15 mouse cellular contexts compared by ENCODE assay signal in the genomic region with DNA sequence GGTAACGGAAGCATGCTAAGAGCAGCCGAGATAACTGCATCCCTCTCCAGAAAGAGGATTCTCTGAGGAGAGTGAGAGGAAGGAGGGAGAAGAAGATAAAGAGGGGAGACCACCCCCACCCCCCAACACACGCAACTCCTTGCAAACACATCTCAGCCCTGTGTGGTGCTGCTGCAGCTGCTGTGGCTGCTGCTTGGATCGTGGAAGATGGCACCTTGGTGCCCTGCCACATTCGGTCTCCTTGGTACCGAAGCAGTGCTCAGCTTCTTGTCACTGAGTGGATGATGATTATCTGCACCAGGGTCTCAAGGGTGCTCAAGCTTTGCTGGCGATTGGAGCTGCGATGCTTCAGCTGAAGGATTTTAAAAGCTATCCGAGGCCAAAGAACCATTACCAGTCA.
A peak's percentile ranks its signal among the peaks of the same experiment; 100 is the strongest.
DNase-seq lines count a peak whose midpoint lies in the region; ATAC-seq and TF ChIP-seq lines count a peak whose summit lies in the region.
"Had no signal": no experiment of that assay in that cellular context is flagged by ENCODE, and none has a peak within 500 bp of the region (broad histone marks: within the 10 kb centered on the region; RNA-seq: fewer than 3 reads in every experiment).

No protein-coding gene starts in this region.

- WGBS in forebrain, embryonic 10.5 days = 58% methylated on average over 9 of the region's 9 CpGs
- WGBS in forebrain, embryonic 12.5 days = 61% methylated on average over 9 of the region's 9 CpGs
- 40% methylated on average over 9 of the region's 9 CpGs for WGBS in stomach, embryonic 14.5 days
- 52% methylated on average over 9 of the region's 9 CpGs for WGBS in stomach, postnatal 0 days
- 27% methylated on average over 9 of the region's 9 CpGs for WGBS in midbrain, embryonic 13.5 days

- H3K27ac ChIP-seq in forebrain, embryonic 10.5 days = peak overlapping the region; percentile 40; the same call in 1 of the 2 replicates
- H3K27ac ChIP-seq in forebrain, embryonic 12.5 days = no peak overlapping the region
- H3K27ac ChIP-seq in stomach, embryonic 14.5 days (ENCODE audit: low read length) = no peak overlapping the region
- H3K27ac ChIP-seq in stomach, postnatal 0 days (replicated peaks) = no peak overlapping the region
- H3K27ac ChIP-seq in midbrain, embryonic 13.5 days = peak overlapping the region; percentile 63
- H3K27ac ChIP-seq: embryonic facial prominence, embryonic 15.5 days; stomach, embryonic 15.5 days had no signal

- ATAC-seq in forebrain, embryonic 12.5 days (ENCODE audit: low FRiP score) = no peak; the same call in 1 of the 2 replicates
- ATAC-seq in stomach, embryonic 14.5 days (ENCODE audit: insufficient number of reproducible peaks, insufficient read depth, low FRiP score, low read depth) = no peak
- no peak for ATAC-seq in stomach, postnatal 0 days (ENCODE audit: low FRiP score, low TSS enrichment)
- peak; percentile 49 for ATAC-seq in midbrain, embryonic 13.5 days
- no peak for ATAC-seq in granulocyte monocyte progenitor cell, adult 5-6 weeks (replicated peaks; ENCODE audit: poor library complexity, severe bottlenecking)
- ATAC-seq: inflammation-experienced regulatory T-cells, adult 6 months had no signal

- H3K4me2 ChIP-seq in forebrain, embryonic 12.5 days = no peak overlapping the region; the same call in 1 of the 2 replicates
- 0 out of 2 replicates have a peak overlapping the region, but pooled peaks have one; percentile 7 for H3K4me2 ChIP-seq in stomach, embryonic 14.5 days (replicated peaks; ENCODE audit: low read depth, low read length)
- H3K4me2 ChIP-seq in stomach, postnatal 0 days (replicated peaks; ENCODE audit: low read depth) = no peak overlapping the region
- H3K4me2 ChIP-seq in midbrain, embryonic 13.5 days (replicated peaks) = peak overlapping the region; percentile 31
- H3K4me2 ChIP-seq: embryonic facial prominence, embryonic 15.5 days; liver, embryonic 11.5 days; stomach, embryonic 15.5 days had no signal

- no peak overlapping the region for H3K9ac ChIP-seq in forebrain, embryonic 12.5 days
- no peak overlapping the region for H3K9ac ChIP-seq in stomach, embryonic 14.5 days (replicated peaks; ENCODE audit: low read depth, low read length)
- no peak overlapping the region for H3K9ac ChIP-seq in stomach, postnatal 0 days (ENCODE audit: low read length)
- no peak overlapping the region; the same call in 1 of the 2 replicates for H3K9ac ChIP-seq in midbrain, embryonic 13.5 days (replicated peaks)
- H3K9ac ChIP-seq: embryonic facial prominence, embryonic 15.5 days; stomach, embryonic 15.5 days had no signal

- H3K9me3 ChIP-seq in forebrain, embryonic 10.5 days = no peaks in the 10 kb centered on the region
- no peaks in the 10 kb centered on the region for H3K9me3 ChIP-seq in forebrain, embryonic 12.5 days
- no peaks in the 10 kb centered on the region for H3K9me3 ChIP-seq in stomach, embryonic 14.5 days (ENCODE audit: control insufficient read depth, low read depth, low read length)
- no peaks in the 10 kb centered on the region for H3K9me3 ChIP-seq in stomach, postnatal 0 days (ENCODE audit: control insufficient read depth, low read length)
- no peaks in the 10 kb centered on the region for H3K9me3 ChIP-seq in midbrain, embryonic 13.5 days
- H3K9me3 ChIP-seq: embryonic facial prominence, embryonic 15.5 days; stomach, embryonic 15.5 days had no signal

- peaks cover 49% of the 10 kb centered on the region for H3K27me3 ChIP-seq in forebrain, embryonic 10.5 days (ENCODE audit: poor library complexity, severe bottlenecking)
- H3K27me3 ChIP-seq in forebrain, embryonic 12.5 days = 0 out of 2 replicates have a peak, but pooled peaks cover 7% of the 10 kb centered on the region
- H3K27me3 ChIP-seq in stomach, embryonic 14.5 days (ENCODE audit: control insufficient read depth, insufficient read depth, low read length) = no peaks in the 10 kb centered on the region
- H3K27me3 ChIP-seq in stomach, postnatal 0 days (ENCODE audit: control insufficient read depth, insufficient read depth, low read length) = no peaks in the 10 kb centered on the region
- H3K27me3 ChIP-seq in midbrain, embryonic 13.5 days = peaks cover 6% of the 10 kb centered on the region; the same call in 1 of the 2 replicates
- H3K27me3 ChIP-seq: stomach, embryonic 15.5 days had no signal

- TF ChIP-seq CTCF in stomach, postnatal 0 days (IDR thresholded peaks at IDR 0.05; ENCODE audit: low read depth) = no peak

- H3K36me3 ChIP-seq in forebrain, embryonic 10.5 days (replicated peaks) = no peaks in the 10 kb centered on the region
- no peaks in the 10 kb centered on the region for H3K36me3 ChIP-seq in forebrain, embryonic 12.5 days (replicated peaks)
- no peaks in the 10 kb centered on the region for H3K36me3 ChIP-seq in stomach, embryonic 14.5 days (ENCODE audit: control insufficient read depth, insufficient read depth, low read length)
- no peaks in the 10 kb centered on the region for H3K36me3 ChIP-seq in stomach, postnatal 0 days (ENCODE audit: control insufficient read depth, insufficient read depth, low read length)
- no peaks in the 10 kb centered on the region for H3K36me3 ChIP-seq in midbrain, embryonic 13.5 days
- H3K36me3 ChIP-seq: embryonic facial prominence, embryonic 15.5 days; stomach, embryonic 15.5 days had no signal

- peaks cover 60% of the 10 kb centered on the region for H3K4me1 ChIP-seq in forebrain, embryonic 10.5 days
- peaks cover 52% of the 10 kb centered on the region for H3K4me1 ChIP-seq in forebrain, embryonic 12.5 days
- H3K4me1 ChIP-seq in stomach, embryonic 14.5 days (ENCODE audit: control insufficient read depth, insufficient read depth, low read length) = peaks cover 5% of the 10 kb centered on the region; the same call in 1 of the 2 replicates
- H3K4me1 ChIP-seq in stomach, postnatal 0 days (replicated peaks; ENCODE audit: control insufficient read depth, insufficient read depth) = no peaks in the 10 kb centered on the region
- peaks cover 51% of the 10 kb centered on the region for H3K4me1 ChIP-seq in midbrain, embryonic 13.5 days (replicated peaks)
- H3K4me1 ChIP-seq: stomach, embryonic 15.5 days had no signal

- DNase-seq in forebrain, embryonic 10.5 days (ENCODE audit: extremely low spot score, low spot score) = no peak
- no peak for DNase-seq in stomach, postnatal 0 days (ENCODE audit: low spot score)
- no peak for DNase-seq in cerebellum, adult 11-12 months
- DNase-seq in thymus, postnatal 25 days = no peak
- DNase-seq: adrenal gland, postnatal 14 days; cerebellum, postnatal 36 days; thymus, postnatal 4 days had no signal

- TF ChIP-seq EP300 in stomach, postnatal 0 days (optimal IDR thresholded peaks at IDR 0.05) = no peak

- no peak overlapping the region for H3K4me3 ChIP-seq in forebrain, embryonic 10.5 days
- H3K4me3 ChIP-seq in forebrain, embryonic 12.5 days (replicated peaks) = no peak overlapping the region
- no peak overlapping the region for H3K4me3 ChIP-seq in stomach, embryonic 14.5 days (ENCODE audit: low read depth, low read length)
- H3K4me3 ChIP-seq in stomach, postnatal 0 days (ENCODE audit: low read depth, low read length) = no peak overlapping the region
- no peak overlapping the region for H3K4me3 ChIP-seq in midbrain, embryonic 13.5 days (replicated peaks)
- H3K4me3 ChIP-seq: embryonic facial prominence, embryonic 15.5 days; stomach, embryonic 15.5 days had no signal

Comparison
In these comparisons a context has a peak if more than half of its experiments do, and no peak if none do; other contexts are left out.
1. H3K27ac ChIP-seq: peak in forebrain, embryonic 10.5 days (single experiment) and midbrain, embryonic 13.5 days (single experiment); none in forebrain, embryonic 12.5 days (single experiment), stomach, embryonic 14.5 days (single experiment) and stomach, postnatal 0 days (single experiment).
2. H3K4me2 ChIP-seq: peak in stomach, embryonic 14.5 days (single experiment) and midbrain, embryonic 13.5 days (single experiment); none in forebrain, embryonic 12.5 days (single experiment) and stomach, postnatal 0 days (single experiment).